Mouse (Mus musculus) layer of hippocampus, adult 9-11 months (tissue): ENCODE data around the gene Snrk.

Experiments used
- DNase-seq: peaks from one replicate; pipeline ENCODE4 v3.0.0; 2022

The Snrk gene

GRCm38 (mm10) chr9:122109553-122110225 is 7.4 kb upstream of the Snrk start:
- no peak for DNase-seq

- no peak for DNase-seq
Measured at GRCm38 (mm10) chr9:122110508-122110907, 6.6 kb upstream of the Snrk start.

GRCm38 (mm10) chr9:122110921-122111320 is 6.1 kb upstream of the Snrk start:
- DNase-seq = no peak

- DNase-seq = peak; percentile 24
Measured at GRCm38 (mm10) chr9:122115552-122115951, 1.5 kb upstream of the Snrk start.

GRCm38 (mm10) chr9:122116359-122116758 is 707 bp upstream of the Snrk start:
- DNase-seq = no peak

- DNase-seq = no peak
Measured at GRCm38 (mm10) chr9:122117692-122118529, 845 bp downstream of the Snrk start.

- DNase-seq = peak; percentile 27
Measured at GRCm38 (mm10) chr9:122120089-122120488, 3.0 kb downstream of the Snrk start.

GRCm38 (mm10) chr9:122122113-122122512 is 5.0 kb downstream of the Snrk start:
- no peak for DNase-seq

GRCm38 (mm10) chr9:122123181-122123580 is 6.1 kb downstream of the Snrk start:
- DNase-seq = no peak

GRCm38 (mm10) chr9:122125723-122126290 is 8.7 kb downstream of the Snrk start:
- DNase-seq = no peak

GRCm38 (mm10) chr9:122126790-122127189 is 9.7 kb downstream of the Snrk start:
- no peak for DNase-seq

- DNase-seq = no peak
Measured at GRCm38 (mm10) chr9:122127271-122127785, 10.3 kb downstream of the Snrk start.

- DNase-seq = no peak
Measured at GRCm38 (mm10) chr9:122128686-122129085, 11.6 kb downstream of the Snrk start.

GRCm38 (mm10) chr9:122130666-122131065 is 13.6 kb downstream of the Snrk start:
- DNase-seq = no peak

- no peak for DNase-seq
Measured at GRCm38 (mm10) chr9:122132145-122132544, 15.1 kb downstream of the Snrk start.

GRCm38 (mm10) chr9:122135095-122135884 is 18.2 kb downstream of the Snrk start:
- no peak for DNase-seq

GRCm38 (mm10) chr9:122135885-122136170 is 18.8 kb downstream of the Snrk start:
- DNase-seq = no peak

- DNase-seq = no peak
Measured at GRCm38 (mm10) chr9:122137960-122138359, 20.9 kb downstream of the Snrk start.

GRCm38 (mm10) chr9:122138371-122139029 is 21.4 kb downstream of the Snrk start:
- no peak for DNase-seq

GRCm38 (mm10) chr9:122139236-122139635 is 22.2 kb downstream of the Snrk start:
- no peak for DNase-seq

GRCm38 (mm10) chr9:122143219-122143618 is 26.2 kb downstream of the Snrk start:
- no peak for DNase-seq

GRCm38 (mm10) chr9:122144776-122145175 is 27.7 kb downstream of the Snrk start:
- no peak for DNase-seq

- no peak for DNase-seq
Measured at GRCm38 (mm10) chr9:122145677-122146076, 28.6 kb downstream of the Snrk start.
